Mouse (Mus musculus) thymus, postnatal 4 days (tissue): ENCODE results near the gene Hp.

Experiments used
- DNase-seq: peaks from one replicate; pipeline ENCODE4 v3.0.0; 2021

Gene Hp

DNA sequence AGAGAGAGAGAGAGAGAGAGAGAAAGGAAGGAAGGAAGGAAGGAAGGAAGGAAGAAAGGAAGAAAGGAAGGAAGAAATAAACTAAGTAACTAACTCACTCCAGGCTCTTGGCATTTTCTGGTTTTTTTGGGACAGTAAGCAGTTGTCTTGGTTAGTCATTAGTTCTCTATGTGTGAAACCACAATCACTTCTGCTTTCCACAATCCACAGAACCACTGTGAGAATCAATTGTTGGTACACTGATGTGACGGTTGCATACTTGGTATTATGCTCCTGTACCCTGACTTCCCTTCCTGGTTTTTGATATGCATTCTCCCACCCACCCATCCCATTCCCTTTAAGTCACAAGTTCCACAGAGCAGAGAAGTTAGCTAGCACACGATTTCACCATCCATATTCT, 15.1 kb downstream of the Hp start:
- DNase-seq, result no peak

GRCm38 (mm10) chr8:109551663-109552062, 27.3 kb downstream of the Hp start:
- peak; percentile 72 for DNase-seq

DNA sequence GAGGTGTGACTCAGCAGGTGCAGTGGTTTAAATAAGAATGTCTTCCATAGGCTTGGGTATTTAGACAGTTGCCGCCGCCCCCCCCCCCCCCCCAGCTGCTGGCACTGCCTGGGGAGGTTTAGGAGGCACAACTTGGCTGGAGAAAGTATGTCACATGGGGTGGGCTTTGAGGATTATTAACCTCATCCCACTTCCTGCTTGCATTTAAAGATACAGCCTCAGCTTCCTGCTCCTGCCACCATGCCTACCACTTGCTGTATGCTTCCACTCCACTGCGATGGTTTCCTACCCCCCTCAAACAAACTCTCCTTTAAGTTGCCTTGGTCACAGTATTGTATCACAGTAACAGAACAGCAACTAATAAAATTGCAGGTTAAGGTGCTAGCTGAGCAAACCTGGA, 34.9 kb downstream of the Hp start:
- no peak for DNase-seq

DNA sequence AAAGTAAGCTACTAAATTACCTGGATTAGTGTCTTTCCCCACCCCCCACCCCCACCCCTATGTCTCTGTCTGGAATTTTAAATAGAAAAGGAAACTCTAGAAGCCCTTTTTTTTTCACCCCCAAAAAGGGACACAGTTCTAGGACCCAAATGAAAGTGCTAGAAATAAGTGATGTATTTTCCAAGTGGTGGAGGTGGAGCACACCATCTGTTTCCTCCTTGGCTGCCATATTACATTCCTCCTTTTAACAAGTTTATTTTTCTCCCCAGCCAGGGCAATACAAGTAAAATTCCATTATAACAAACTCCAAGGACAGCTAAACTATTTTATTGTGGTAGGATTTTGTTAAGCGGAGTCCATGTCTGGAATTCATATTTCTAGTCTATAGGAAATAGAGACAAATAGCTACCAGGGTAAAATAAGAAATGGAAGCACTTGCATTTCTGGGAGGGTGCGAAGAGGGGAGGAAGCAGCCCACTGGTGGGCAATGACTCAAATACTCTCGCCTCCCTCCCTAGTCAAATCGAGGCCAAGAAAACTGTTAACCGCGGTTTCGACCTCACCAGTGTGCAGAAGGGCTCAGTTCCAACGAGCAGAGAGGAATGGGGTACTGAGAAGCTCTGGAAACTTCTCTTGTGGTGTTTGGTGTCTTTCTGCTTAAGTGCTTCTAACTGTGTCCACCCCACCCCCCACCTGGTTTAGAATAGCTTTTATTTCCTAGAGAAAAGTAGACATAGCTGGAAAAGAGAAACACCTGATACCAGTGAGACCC, 36.0 kb downstream of the Hp start:
- no peak for DNase-seq

- DNase-seq, result no peak
Measured at GRCm38 (mm10) chr8:109542165-109542564, 36.8 kb downstream of the Hp start.

DNA sequence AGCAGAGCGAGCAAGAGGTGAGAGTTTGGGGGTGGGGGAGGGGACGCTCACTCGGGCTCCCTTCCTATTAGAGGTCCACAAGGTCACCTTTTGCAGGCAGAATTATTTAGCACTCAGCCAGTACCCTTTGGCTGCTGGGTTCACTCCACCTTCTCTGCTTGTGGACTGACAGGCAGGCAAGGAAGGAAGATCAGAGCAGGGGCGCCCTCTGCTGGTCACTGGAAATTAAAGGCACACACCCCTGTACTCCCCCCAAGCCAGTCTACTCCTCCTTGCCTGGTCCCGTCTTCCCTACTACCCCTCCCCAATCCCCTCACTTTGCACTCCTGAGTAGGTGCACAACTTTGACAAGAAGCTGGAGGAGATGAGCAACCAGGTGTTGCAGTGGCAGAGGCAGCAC, 42.3 kb downstream of the Hp start:
- peak; percentile 87 for DNase-seq

DNA sequence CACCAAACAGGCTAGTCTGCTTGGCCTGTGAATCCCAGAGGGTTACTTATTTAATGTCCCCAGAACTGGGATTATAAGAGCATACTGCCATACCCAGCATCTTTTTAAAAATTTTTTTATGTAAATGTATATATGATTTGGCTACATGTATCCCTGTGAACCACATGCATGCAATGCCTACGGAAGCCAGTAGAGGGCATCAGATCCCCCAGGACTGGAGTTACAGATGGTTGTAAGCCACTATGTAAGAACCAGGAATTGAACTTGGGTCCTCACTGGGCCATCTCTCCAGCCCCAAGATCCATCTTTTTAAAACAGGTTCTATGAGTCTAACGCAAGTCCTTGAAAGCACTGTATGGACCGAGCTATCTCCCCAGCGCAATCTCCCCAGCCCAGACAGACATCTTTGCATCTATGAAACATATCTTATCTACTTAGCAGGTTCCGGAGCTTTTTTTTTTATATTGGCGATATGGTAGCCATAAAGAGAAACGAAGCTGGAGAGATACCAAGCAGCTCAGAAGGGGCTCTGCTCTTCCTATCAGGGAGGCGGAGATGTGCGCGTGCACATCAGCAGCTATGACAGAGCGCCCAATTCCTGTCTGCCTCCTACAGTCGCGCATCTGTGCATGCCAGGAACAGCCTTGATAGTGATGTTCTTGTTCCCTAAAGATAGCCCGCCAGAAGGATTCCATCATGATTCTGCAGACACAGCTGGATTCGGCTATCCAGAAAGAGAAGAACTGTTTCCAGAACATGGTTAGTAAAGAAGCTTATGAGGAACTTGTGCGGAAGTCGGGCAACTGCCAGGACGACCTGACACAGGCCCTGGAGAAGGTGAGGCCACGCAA, 43.6 kb downstream of the Hp start:
- DNase-seq, result peak; percentile 77
